28 mouse cellular contexts compared by ENCODE assay signal in genomic region chr8:54491934-54492333, GRCm38 (mm10). TPM values are rescaled to one million over a fixed set of nuclear protein-coding genes. Genes with fewer than 3 reads are reported as not detected.
DNase-seq lines count a peak whose midpoint lies in the region; ATAC-seq and TF ChIP-seq lines count a peak whose summit lies in the region.
"Had no signal": no experiment of that assay in that cellular context is flagged by ENCODE, and none has a peak within 500 bp of the region (broad histone marks: within the 10 kb centered on the region; RNA-seq: fewer than 3 reads in every experiment).

No protein-coding gene starts in this region.

- H3K4me1 ChIP-seq in embryonic facial prominence, embryonic 12.5 days, result no peaks in the 10 kb centered on the region
- no peaks in the 10 kb centered on the region for H3K4me1 ChIP-seq in embryonic facial prominence, embryonic 10.5 days
- no peaks in the 10 kb centered on the region for H3K4me1 ChIP-seq in hindbrain, embryonic 11.5 days (replicated peaks; ENCODE audit: control insufficient read depth, insufficient read depth, low read length)
- no peaks in the 10 kb centered on the region for H3K4me1 ChIP-seq in hindbrain, embryonic 12.5 days
- H3K4me1 ChIP-seq in kidney, postnatal 0 days (replicated peaks; ENCODE audit: insufficient read depth, low read length), result no peaks in the 10 kb centered on the region
- H3K4me1 ChIP-seq: intestine, embryonic 15.5 days; liver, embryonic 12.5 days had no signal

- no peak overlapping the region for H3K4me3 ChIP-seq in embryonic facial prominence, embryonic 12.5 days
- no peak overlapping the region for H3K4me3 ChIP-seq in embryonic facial prominence, embryonic 10.5 days
- no peak overlapping the region for H3K4me3 ChIP-seq in hindbrain, embryonic 11.5 days (ENCODE audit: low read depth, low read length)
- H3K4me3 ChIP-seq in hindbrain, embryonic 12.5 days, result no peak overlapping the region
- H3K4me3 ChIP-seq in kidney, postnatal 0 days (replicated peaks; ENCODE audit: low read depth, low read length), result no peak overlapping the region
- H3K4me3 ChIP-seq: heart, adult 2 months; heart, embryonic 12.5 days; intestine, embryonic 15.5 days; layer of hippocampus, adult 2 months; left cerebral cortex, adult 2 months; liver, embryonic 12.5 days had no signal

- 62% methylated on average over 4 of the region's 4 CpGs for WGBS in embryonic facial prominence, embryonic 12.5 days
- 71% methylated on average over 4 of the region's 4 CpGs for WGBS in embryonic facial prominence, embryonic 10.5 days
- 81% methylated on average over 4 of the region's 4 CpGs for WGBS in hindbrain, embryonic 11.5 days
- 83% methylated on average over 4 of the region's 4 CpGs for WGBS in hindbrain, embryonic 12.5 days
- WGBS in kidney, postnatal 0 days, result 66% methylated on average over 4 of the region's 4 CpGs

- H3K9me3 ChIP-seq in embryonic facial prominence, embryonic 12.5 days, result no peaks in the 10 kb centered on the region
- no peaks in the 10 kb centered on the region for H3K9me3 ChIP-seq in embryonic facial prominence, embryonic 10.5 days
- no peaks in the 10 kb centered on the region for H3K9me3 ChIP-seq in hindbrain, embryonic 11.5 days (ENCODE audit: control insufficient read depth, low read length)
- H3K9me3 ChIP-seq in hindbrain, embryonic 12.5 days (replicated peaks), result no peaks in the 10 kb centered on the region
- no peaks in the 10 kb centered on the region for H3K9me3 ChIP-seq in kidney, postnatal 0 days (replicated peaks; ENCODE audit: low read length)
- H3K9me3 ChIP-seq: G1E; heart, embryonic 12.5 days; intestine, embryonic 15.5 days; liver, embryonic 12.5 days had no signal

- no peak overlapping the region for H3K4me2 ChIP-seq in embryonic facial prominence, embryonic 12.5 days (replicated peaks)
- H3K4me2 ChIP-seq in hindbrain, embryonic 11.5 days (replicated peaks; ENCODE audit: low read depth, low read length), result no peak overlapping the region
- no peak overlapping the region for H3K4me2 ChIP-seq in hindbrain, embryonic 12.5 days (replicated peaks)
- H3K4me2 ChIP-seq in kidney, postnatal 0 days (ENCODE audit: low read length), result no peak overlapping the region
- H3K4me2 ChIP-seq: intestine, embryonic 15.5 days; liver, embryonic 12.5 days had no signal

- H3K36me3 ChIP-seq in embryonic facial prominence, embryonic 12.5 days, result no peaks in the 10 kb centered on the region
- H3K36me3 ChIP-seq in embryonic facial prominence, embryonic 10.5 days (replicated peaks), result no peaks in the 10 kb centered on the region
- H3K36me3 ChIP-seq in hindbrain, embryonic 11.5 days (ENCODE audit: control insufficient read depth, insufficient read depth, low read length), result no peaks in the 10 kb centered on the region
- H3K36me3 ChIP-seq in hindbrain, embryonic 12.5 days, result no peaks in the 10 kb centered on the region
- H3K36me3 ChIP-seq in kidney, postnatal 0 days (ENCODE audit: insufficient read depth, low read length), result no peaks in the 10 kb centered on the region
- H3K36me3 ChIP-seq: G1E; heart, embryonic 12.5 days; intestine, embryonic 15.5 days; liver, embryonic 12.5 days had no signal

- no peak overlapping the region for H3K27ac ChIP-seq in embryonic facial prominence, embryonic 12.5 days
- H3K27ac ChIP-seq in embryonic facial prominence, embryonic 10.5 days (replicated peaks), result no peak overlapping the region
- no peak overlapping the region for H3K27ac ChIP-seq in hindbrain, embryonic 11.5 days (ENCODE audit: low read depth, low read length)
- no peak overlapping the region for H3K27ac ChIP-seq in hindbrain, embryonic 12.5 days
- no peak overlapping the region for H3K27ac ChIP-seq in kidney, postnatal 0 days
- H3K27ac ChIP-seq: heart, adult 2 months; intestine, embryonic 15.5 days; layer of hippocampus, adult 2 months; left cerebral cortex, adult 2 months; liver, embryonic 12.5 days; macrophage had no signal

- intact Hi-C loops in heart, postnatal 25 days (cut with DNase I), result loop anchor here (1.0 to 10.0 kb wide), 4 partner anchors 285 to 887 kb away; partner anchors contain the start of gene Vegfc

- no peak for TF ChIP-seq CTCF in kidney, postnatal 0 days (IDR thresholded peaks at IDR 0.05; ENCODE audit: low read depth)

- H3K9ac ChIP-seq in embryonic facial prominence, embryonic 12.5 days, result no peak overlapping the region
- H3K9ac ChIP-seq in hindbrain, embryonic 11.5 days (ENCODE audit: low read depth, low read length), result no peak overlapping the region
- no peak overlapping the region for H3K9ac ChIP-seq in hindbrain, embryonic 12.5 days
- no peak overlapping the region for H3K9ac ChIP-seq in kidney, postnatal 0 days (ENCODE audit: low read depth, low read length)
- H3K9ac ChIP-seq: heart, embryonic 12.5 days; intestine, embryonic 15.5 days; liver, embryonic 12.5 days; liver, postnatal 0 days had no signal

- H3K27me3 ChIP-seq in embryonic facial prominence, embryonic 12.5 days, result no peaks in the 10 kb centered on the region
- H3K27me3 ChIP-seq in embryonic facial prominence, embryonic 10.5 days (replicated peaks; ENCODE audit: low read depth, poor library complexity, severe bottlenecking), result 0 out of 2 replicates have a peak, but pooled peaks cover 11% of the 10 kb centered on the region
- H3K27me3 ChIP-seq in hindbrain, embryonic 11.5 days (ENCODE audit: control insufficient read depth, insufficient read depth, low read length), result no peaks in the 10 kb centered on the region
- H3K27me3 ChIP-seq in hindbrain, embryonic 12.5 days, result no peaks in the 10 kb centered on the region; the same call in 1 of the 2 replicates
- no peaks in the 10 kb centered on the region for H3K27me3 ChIP-seq in kidney, postnatal 0 days (ENCODE audit: insufficient read depth, low read length)
- H3K27me3 ChIP-seq: heart, embryonic 12.5 days; intestine, embryonic 15.5 days; liver, embryonic 12.5 days had no signal

- DNase-seq in embryonic facial prominence, embryonic 10.5 days (ENCODE audit: low spot score), result no peak
- DNase-seq in hindbrain, embryonic 11.5 days (ENCODE audit: low spot score), result no peak
- DNase-seq in kidney, postnatal 0 days (ENCODE audit: low spot score), result no peak
- DNase-seq in kidney, adult 11 months, result no peak
- peak; percentile 67 for DNase-seq in 416B (ENCODE audit: low read depth)
- no peak for DNase-seq in heart, postnatal 25 days (ENCODE audit: low spot score)
- DNase-seq: adrenal gland, postnatal 10 days; cerebellum, adult 8-10 months; cerebellum, postnatal 25 days; heart, adult 2 months; kidney, adult 9 months; kidney, postnatal 36 days; liver, postnatal 0 days; lung, postnatal 10 days; thymus, adult 2 months; thymus, postnatal 36 days had no signal

- ATAC-seq in embryonic facial prominence, embryonic 12.5 days (ENCODE audit: insufficient number of reproducible peaks, insufficient read depth, low FRiP score, low TSS enrichment), result peak; percentile 54; the same call in 1 of the 2 replicates
- ATAC-seq in hindbrain, embryonic 11.5 days (ENCODE audit: low FRiP score), result peak; percentile 38; the same call in 1 of the 2 replicates
- ATAC-seq in hindbrain, embryonic 12.5 days (ENCODE audit: low FRiP score), result no peak
- ATAC-seq in kidney, postnatal 0 days (replicated peaks; ENCODE audit: low FRiP score, low read depth), result 0 out of 2 replicates have a peak, but pooled peaks have one; percentile 46
- ATAC-seq: liver, embryonic 12.5 days; liver, postnatal 0 days had no signal

RNA-seq across cellular contexts. Expression of gene Asb5, which starts 37.4 kb away (rescaled TPM):
- 7.5 and 9.2 TPM in 2 replicates for polyA plus RNA-seq in embryonic facial prominence, embryonic 12.5 days (2016; fragmentation: Nextera tagmentation; extraction: Ambion mirVana)
- polyA plus RNA-seq in embryonic facial prominence, embryonic 10.5 days (2016; fragmentation: Nextera tagmentation; extraction: Ambion mirVana), result 4.8 and 7.1 TPM in 2 replicates
- polyA plus RNA-seq in hindbrain, embryonic 11.5 days (2014; fragmentation: Nextera tagmentation; extraction: Ambion mirVana), result 4.7 and 6.1 TPM in 2 replicates
- polyA plus RNA-seq in hindbrain, embryonic 12.5 days (2016; fragmentation: Nextera tagmentation; extraction: Ambion mirVana), result 5.5 and 6.2 TPM in 2 replicates
- polyA plus RNA-seq in kidney, postnatal 0 days (2015; fragmentation: Nextera tagmentation; extraction: Ambion mirVana), result 6.2 and 6.6 TPM in 2 replicates
- total RNA-seq in heart, postnatal 25 days (2021), result 10 to 100 TPM; 20.7 to 21.7 TPM
- total RNA-seq: hematopoietic stem cell, adult 5-6 weeks; megakaryocyte-erythroid progenitor cell, adult 5-6 weeks; monocyte, adult 5-6 weeks had no signal
- polyA plus RNA-seq: G1E, macrophage had no signal

RNA-seq across cellular contexts. Expression of gene Spcs3, which starts 37.9 kb away (rescaled TPM):
- 85.1 and 93.6 TPM in 2 replicates for polyA plus RNA-seq in embryonic facial prominence, embryonic 12.5 days (2016; fragmentation: Nextera tagmentation; extraction: Ambion mirVana)
- 87.2 and 88.3 TPM in 2 replicates for polyA plus RNA-seq in embryonic facial prominence, embryonic 10.5 days (2016; fragmentation: Nextera tagmentation; extraction: Ambion mirVana)
- polyA plus RNA-seq in hindbrain, embryonic 11.5 days (2014; fragmentation: Nextera tagmentation; extraction: Ambion mirVana), result 80.2 and 82.6 TPM in 2 replicates
- polyA plus RNA-seq in hindbrain, embryonic 12.5 days (2016; fragmentation: Nextera tagmentation; extraction: Ambion mirVana), result 78.3 and 84.1 TPM in 2 replicates
- 94.0 and 103 TPM in 2 replicates for polyA plus RNA-seq in kidney, postnatal 0 days (2015; fragmentation: Nextera tagmentation; extraction: Ambion mirVana)
- 10 to 100 TPM; 40.4 to 42.0 TPM for total RNA-seq in heart, postnatal 25 days (2021)
